16 mouse cellular contexts compared by ENCODE assay signal in genomic region chr6:115884018-115884417, GRCm38 (mm10). TPM values are rescaled to one million over a fixed set of nuclear protein-coding genes. Genes with fewer than 3 reads are reported as not detected.
DNase-seq lines count a peak whose midpoint lies in the region; ATAC-seq and TF ChIP-seq lines count a peak whose summit lies in the region.
"Had no signal": no experiment of that assay in that cellular context is flagged by ENCODE, and none has a peak within 500 bp of the region (broad histone marks: within the 10 kb centered on the region; RNA-seq: fewer than 3 reads in every experiment).

No protein-coding gene starts in this region.

- no peak overlapping the region for H3K4me2 ChIP-seq in heart, embryonic 11.5 days
- H3K4me2 ChIP-seq in lung, embryonic 15.5 days = no peak overlapping the region
- H3K4me2 ChIP-seq: limb, embryonic 15.5 days; midbrain, embryonic 15.5 days had no signal

- no peak for ATAC-seq in heart, embryonic 11.5 days (replicated peaks; ENCODE audit: insufficient number of reproducible peaks, low FRiP score, low TSS enrichment)
- ATAC-seq in lung, embryonic 15.5 days (ENCODE audit: borderline replicate concordance, extremely low read depth, low FRiP score, low TSS enrichment) = peak; percentile 25; the same call in 1 of the 2 replicates
- ATAC-seq in granulocyte monocyte progenitor cell, adult 5-6 weeks (replicated peaks; ENCODE audit: poor library complexity, severe bottlenecking) = no peak
- ATAC-seq: midbrain, embryonic 15.5 days had no signal

- TF ChIP-seq CTCF in kidney, adult 2 months (conservative IDR thresholded peaks at IDR 0.05; ENCODE audit: insufficient read depth, insufficient read length, low read depth, low read length) = no peak
- TF ChIP-seq CTCF in lung, adult 2 months (IDR thresholded peaks at IDR 0.05; ENCODE audit: insufficient read depth, low read length) = no peak

- no peaks in the 10 kb centered on the region; the same call in none of the 2 replicates for H3K4me1 ChIP-seq in heart, embryonic 11.5 days (ENCODE audit: control insufficient read depth, insufficient read depth, low read length)
- 0 out of 2 replicates have a peak, but pooled peaks cover 3% of the 10 kb centered on the region for H3K4me1 ChIP-seq in kidney, adult 2 months (ENCODE audit: control insufficient read depth, insufficient read depth, low read length)
- peaks cover 22% of the 10 kb centered on the region for H3K4me1 ChIP-seq in lung, embryonic 15.5 days
- H3K4me1 ChIP-seq in lung, adult 2 months (ENCODE audit: control insufficient read depth, insufficient read depth, low read length) = peaks cover 4% of the 10 kb centered on the region; the same call in 1 of the 2 replicates
- H3K4me1 ChIP-seq: midbrain, embryonic 15.5 days had no signal

- DNase-seq in heart, adult 18-20 months = no peak
- DNase-seq in kidney, adult 2 months = peak; percentile 54
- no peak for DNase-seq in kidney, adult 8-10 months
- no peak for DNase-seq in lung, adult 2 months
- DNase-seq in lung, postnatal 10 days = peak; percentile 59
- DNase-seq: cerebellum, postnatal 14 days; gastrocnemius, postnatal 25 days; retina, postnatal 1 day; thymus, postnatal 25 days had no signal

- no peak overlapping the region for H3K9ac ChIP-seq in heart, embryonic 11.5 days (ENCODE audit: low read depth, low read length)
- H3K9ac ChIP-seq in lung, embryonic 15.5 days = no peak overlapping the region
- H3K9ac ChIP-seq: limb, embryonic 15.5 days; midbrain, embryonic 15.5 days had no signal

- H3K27me3 ChIP-seq in heart, embryonic 11.5 days (ENCODE audit: control insufficient read depth, insufficient read depth, low read length) = no peaks in the 10 kb centered on the region
- H3K27me3 ChIP-seq in kidney, adult 2 months (replicated peaks; ENCODE audit: control insufficient read depth, insufficient read depth, low read length) = no peaks in the 10 kb centered on the region
- H3K27me3 ChIP-seq in lung, embryonic 15.5 days = no peaks in the 10 kb centered on the region
- H3K27me3 ChIP-seq: limb, embryonic 15.5 days; midbrain, embryonic 15.5 days had no signal

- H3K9me3 ChIP-seq in heart, embryonic 11.5 days (replicated peaks; ENCODE audit: control insufficient read depth, low read length) = no peaks in the 10 kb centered on the region; the same call in 1 of the 2 replicates
- no peaks in the 10 kb centered on the region for H3K9me3 ChIP-seq in lung, embryonic 15.5 days
- H3K9me3 ChIP-seq: limb, embryonic 15.5 days; midbrain, embryonic 15.5 days had no signal

- no peak for TF ChIP-seq POLR2A in kidney, adult 2 months (IDR thresholded peaks at IDR 0.05; ENCODE audit: low read depth, low read length)
- TF ChIP-seq POLR2A in lung, adult 2 months (IDR thresholded peaks at IDR 0.05; ENCODE audit: borderline replicate concordance, extremely low read depth, low read depth, low read length) = no peak

- no peak overlapping the region for H3K4me3 ChIP-seq in heart, embryonic 11.5 days (ENCODE audit: low read depth, low read length)
- H3K4me3 ChIP-seq in kidney, adult 2 months (ENCODE audit: insufficient read depth, low read depth, low read length) = no peak overlapping the region
- H3K4me3 ChIP-seq in lung, embryonic 15.5 days = no peak overlapping the region
- H3K4me3 ChIP-seq in lung, adult 2 months (replicated peaks; ENCODE audit: extremely low read depth, low read depth, low read length) = no peak overlapping the region
- H3K4me3 ChIP-seq: limb, embryonic 15.5 days; megakaryocyte, embryonic 14.5 days; midbrain, embryonic 15.5 days had no signal

- H3K36me3 ChIP-seq in heart, embryonic 11.5 days (ENCODE audit: control insufficient read depth, insufficient read depth, low read length) = peaks cover 17% of the 10 kb centered on the region
- H3K36me3 ChIP-seq in kidney, adult 2 months (ENCODE audit: control insufficient read depth, insufficient read depth, low read length) = peaks cover 4% of the 10 kb centered on the region; the same call in 1 of the 2 replicates
- H3K36me3 ChIP-seq in lung, embryonic 15.5 days = peaks cover 14% of the 10 kb centered on the region

- peak overlapping the region; percentile 57; the same call in 1 of the 2 replicates for H3K27ac ChIP-seq in heart, embryonic 11.5 days (ENCODE audit: low read depth, low read length)
- H3K27ac ChIP-seq in kidney, adult 2 months (ENCODE audit: insufficient read depth, low read depth, low read length) = no peak overlapping the region
- 0 out of 2 replicates have a peak overlapping the region, but pooled peaks have one; percentile 25 for H3K27ac ChIP-seq in lung, embryonic 15.5 days
- H3K27ac ChIP-seq: limb, embryonic 15.5 days; midbrain, embryonic 15.5 days had no signal

RNA-seq across cellular contexts. Expression of gene Ift122, which starts 30.7 kb away (rescaled TPM):
- polyA plus RNA-seq in heart, embryonic 11.5 days (2014; fragmentation: Nextera tagmentation; extraction: Ambion mirVana) = 21.0 and 26.7 TPM in 2 replicates
- total RNA-seq in heart, adult 18-20 months (2021) = 1 to 10 TPM; 6.5 to 7.4 TPM
- polyA plus RNA-seq in kidney, adult 2 months (2012; rRNA removed) = 29.2 and 33.1 TPM in 2 replicates
- polyA plus RNA-seq in lung, embryonic 15.5 days (2015; fragmentation: Nextera tagmentation; extraction: Ambion mirVana) = 21.9 and 24.6 TPM in 2 replicates
- polyA plus RNA-seq in lung, adult 2 months (2012; rRNA removed) = 12.6 and 13.4 TPM in 2 replicates
- 4.0 and 7.1 TPM in 2 replicates for total RNA-seq in granulocyte monocyte progenitor cell, adult 5-6 weeks (2014; fragmentation: Nextera tagmentation)
- 4.6 and 5.7 TPM in 2 replicates for total RNA-seq in granulocyte monocyte progenitor cell, adult 5-6 weeks (2017)

RNA-seq across cellular contexts. Expression of gene Mbd4, which starts 30.8 kb away (rescaled TPM):
- 12.5 and 14.6 TPM in 2 replicates for polyA plus RNA-seq in heart, embryonic 11.5 days (2014; fragmentation: Nextera tagmentation; extraction: Ambion mirVana)
- 1 to 10 TPM in 1 of 2 experiments, under 1 TPM in 1; 0.79 to 1.1 TPM for total RNA-seq in heart, adult 18-20 months (2021)
- 1.6 and 1.9 TPM in 2 replicates for polyA plus RNA-seq in kidney, adult 2 months (2012; rRNA removed)
- polyA plus RNA-seq in lung, embryonic 15.5 days (2015; fragmentation: Nextera tagmentation; extraction: Ambion mirVana) = 21.0 and 22.6 TPM in 2 replicates
- 1.3 and 2.5 TPM in 2 replicates for polyA plus RNA-seq in lung, adult 2 months (2012; rRNA removed)
- 25.2 and 31.1 TPM in 2 replicates for total RNA-seq in granulocyte monocyte progenitor cell, adult 5-6 weeks (2014; fragmentation: Nextera tagmentation)
- total RNA-seq in granulocyte monocyte progenitor cell, adult 5-6 weeks (2017) = 16.5 and 22.9 TPM in 2 replicates

RNA-seq across cellular contexts. Expression of gene Efcab12, which starts 45.8 kb away (rescaled TPM):
- polyA plus RNA-seq in heart, embryonic 11.5 days (2014; fragmentation: Nextera tagmentation; extraction: Ambion mirVana) = 0.50 and 0.63 TPM in 2 replicates
- total RNA-seq in heart, adult 18-20 months (2021) = under 1 TPM; 0.27 to 0.54 TPM
- 2.2 and 2.3 TPM in 2 replicates for polyA plus RNA-seq in kidney, adult 2 months (2012; rRNA removed)
- 1.1 and 1.2 TPM in 2 replicates for polyA plus RNA-seq in lung, embryonic 15.5 days (2015; fragmentation: Nextera tagmentation; extraction: Ambion mirVana)
- 1.7 and 2.0 TPM in 2 replicates for polyA plus RNA-seq in lung, adult 2 months (2012; rRNA removed)
- not detected in 2 replicates for total RNA-seq in granulocyte monocyte progenitor cell, adult 5-6 weeks (2014; fragmentation: Nextera tagmentation)
- total RNA-seq in granulocyte monocyte progenitor cell, adult 5-6 weeks (2017) = 0.21 and 0.26 TPM in 2 replicates
- polyA plus RNA-seq: C2C12 had no signal

RNA-seq across cellular contexts. Expression of gene Rho, which starts 47.5 kb away (rescaled TPM):
- polyA plus RNA-seq in heart, embryonic 11.5 days (2014; fragmentation: Nextera tagmentation; extraction: Ambion mirVana) = 0.04 and 0.16 TPM in 2 replicates
- not detected for total RNA-seq in heart, adult 18-20 months (2021)
- 0.66 and 0.96 TPM in 2 replicates for polyA plus RNA-seq in kidney, adult 2 months (2012; rRNA removed)
- 0.20 and 0.35 TPM in 2 replicates for polyA plus RNA-seq in lung, embryonic 15.5 days (2015; fragmentation: Nextera tagmentation; extraction: Ambion mirVana)
- 1.0 and 1.3 TPM in 2 replicates for polyA plus RNA-seq in lung, adult 2 months (2012; rRNA removed)
- total RNA-seq in granulocyte monocyte progenitor cell, adult 5-6 weeks (2014; fragmentation: Nextera tagmentation) = not detected in 2 replicates
- total RNA-seq in granulocyte monocyte progenitor cell, adult 5-6 weeks (2017) = not detected in 2 replicates

Comparison
In these comparisons a context has a peak if more than half of its experiments do, and no peak if none do; other contexts are left out.
1. DNase-seq: peak in kidney, adult 2 months (single experiment) and lung, postnatal 10 days (single experiment); none in heart, adult 18-20 months (0 of 2), kidney, adult 8-10 months (0 of 2) and lung, adult 2 months (single experiment).